In the genomic region with DNA sequence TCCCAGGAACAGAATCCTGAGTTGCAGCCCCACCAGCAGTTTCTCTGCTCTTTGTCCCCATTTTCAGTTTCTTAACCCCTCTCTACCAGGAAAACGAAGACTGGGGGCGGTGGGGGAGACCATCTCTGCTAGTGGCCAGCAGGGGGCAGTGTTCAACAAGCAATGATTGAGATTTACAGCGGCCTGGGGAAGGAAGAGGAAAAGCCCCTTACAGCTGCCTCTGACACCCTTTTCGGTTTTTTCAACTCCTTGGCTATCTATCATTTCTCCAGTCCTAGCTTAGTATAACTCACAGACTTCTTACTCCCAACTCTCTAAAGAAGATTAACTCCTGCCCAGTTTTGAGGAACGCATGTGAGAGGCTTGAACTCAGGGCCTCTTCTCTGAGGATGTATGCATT, we compare ENCODE assay signal across 9 mouse cellular contexts. TPM values are rescaled to one million over a fixed set of nuclear protein-coding genes. Genes with fewer than 3 reads are reported as not detected.
DNase-seq lines count a peak whose midpoint lies in the region; ATAC-seq and TF ChIP-seq lines count a peak whose summit lies in the region.
"Had no signal": no experiment of that assay in that cellular context is flagged by ENCODE, and none has a peak within 500 bp of the region (broad histone marks: within the 10 kb centered on the region; RNA-seq: fewer than 3 reads in every experiment).

No protein-coding gene starts in this region.

- no peak overlapping the region for H3K4me2 ChIP-seq in hindbrain, postnatal 0 days (ENCODE audit: low read depth, low read length)
- no peak overlapping the region for H3K4me2 ChIP-seq in limb, embryonic 11.5 days (ENCODE audit: low read depth, severe bottlenecking)
- peak overlapping the region; percentile 36 for H3K4me2 ChIP-seq in myocyte (ENCODE audit: low read depth)
- no peak overlapping the region for H3K4me2 ChIP-seq in stomach, postnatal 0 days (replicated peaks; ENCODE audit: low read depth)

- TF ChIP-seq CTCF in hindbrain, postnatal 0 days (IDR thresholded peaks at IDR 0.05; ENCODE audit: low read depth) = peak; percentile 88
- TF ChIP-seq CTCF in stomach, postnatal 0 days (IDR thresholded peaks at IDR 0.05; ENCODE audit: low read depth) = peak; percentile 89

- no peaks in the 10 kb centered on the region for H3K79me2 ChIP-seq in myocyte (ENCODE audit: control insufficient read depth, insufficient read depth)

- H3K36me3 ChIP-seq in hindbrain, postnatal 0 days (ENCODE audit: insufficient read depth, low read length) = no peaks in the 10 kb centered on the region
- H3K36me3 ChIP-seq in limb, embryonic 11.5 days (ENCODE audit: control insufficient read depth, insufficient read depth, low read length) = no peaks in the 10 kb centered on the region
- H3K36me3 ChIP-seq in myocyte (ENCODE audit: control insufficient read depth, insufficient read depth) = no peaks in the 10 kb centered on the region
- no peaks in the 10 kb centered on the region for H3K36me3 ChIP-seq in stomach, postnatal 0 days (ENCODE audit: control insufficient read depth, insufficient read depth, low read length)

- ATAC-seq in frontal cortex, adult (ENCODE audit: low TSS enrichment) = peak; percentile 66
- ATAC-seq in hindbrain, postnatal 0 days = peak; percentile 52; the same call in 1 of the 2 replicates
- ATAC-seq in limb, embryonic 11.5 days (ENCODE audit: insufficient number of reproducible peaks, low FRiP score, low TSS enrichment, low read depth) = peak; percentile 58; the same call in 1 of the 2 replicates
- ATAC-seq in stomach, postnatal 0 days (ENCODE audit: low FRiP score, low TSS enrichment) = peak; percentile 52; the same call in 1 of the 2 replicates

- H3K27ac ChIP-seq in hindbrain, postnatal 0 days = no peak overlapping the region
- no peak overlapping the region for H3K27ac ChIP-seq in limb, embryonic 11.5 days (replicated peaks; ENCODE audit: low read depth, low read length)
- no peak overlapping the region for H3K27ac ChIP-seq in stomach, postnatal 0 days (replicated peaks)

- peak; percentile 88 for DNase-seq in 3T3-L1 (ENCODE audit: low read depth, low spot score)
- DNase-seq in MEL-GATA-1-ER (ENCODE audit: extremely low read depth, low read depth) = peak; percentile 64
- DNase-seq in cerebellum, adult 9-10 months = peak; percentile 63
- peak; percentile 88 for DNase-seq in hindbrain, postnatal 0 days (ENCODE audit: low spot score)
- peak; percentile 88 for DNase-seq in limb, embryonic 11.5 days (ENCODE audit: low spot score)
- peak; percentile 72 for DNase-seq in stomach, postnatal 0 days (ENCODE audit: low spot score)

- no peaks in the 10 kb centered on the region for H3K27me3 ChIP-seq in hindbrain, postnatal 0 days (ENCODE audit: insufficient read depth, low read length)
- H3K27me3 ChIP-seq in limb, embryonic 11.5 days (ENCODE audit: control insufficient read depth, insufficient read depth, low read length) = no peaks in the 10 kb centered on the region
- peaks cover 4% of the 10 kb centered on the region for H3K27me3 ChIP-seq in myocyte (ENCODE audit: control insufficient read depth, insufficient read depth, insufficient read length)
- no peaks in the 10 kb centered on the region for H3K27me3 ChIP-seq in stomach, postnatal 0 days (ENCODE audit: control insufficient read depth, insufficient read depth, low read length)

- H3K4me3 ChIP-seq in hindbrain, postnatal 0 days (ENCODE audit: low read length) = no peak overlapping the region
- no peak overlapping the region for H3K4me3 ChIP-seq in limb, embryonic 11.5 days (ENCODE audit: low read depth, low read length)
- no peak overlapping the region for H3K4me3 ChIP-seq in myocyte
- no peak overlapping the region for H3K4me3 ChIP-seq in stomach, postnatal 0 days (ENCODE audit: low read depth, low read length)

- WGBS in hindbrain, postnatal 0 days = 11% methylated on average over 5 of the region's 5 CpGs
- WGBS in limb, embryonic 11.5 days = 11% methylated on average over 5 of the region's 5 CpGs
- WGBS in stomach, postnatal 0 days = 11% methylated on average over 5 of the region's 5 CpGs

- no peaks in the 10 kb centered on the region for H3K9me3 ChIP-seq in hindbrain, postnatal 0 days (ENCODE audit: low read length)
- no peaks in the 10 kb centered on the region for H3K9me3 ChIP-seq in limb, embryonic 11.5 days (ENCODE audit: control insufficient read depth, low read length)
- no peaks in the 10 kb centered on the region for H3K9me3 ChIP-seq in stomach, postnatal 0 days (ENCODE audit: control insufficient read depth, low read length)

- H3K4me1 ChIP-seq in hindbrain, postnatal 0 days (ENCODE audit: insufficient read depth, low read length) = peaks cover 8% of the 10 kb centered on the region; the same call in 1 of the 2 replicates
- H3K4me1 ChIP-seq in limb, embryonic 11.5 days (ENCODE audit: control insufficient read depth, insufficient read depth, low read length) = no peaks in the 10 kb centered on the region
- H3K4me1 ChIP-seq in stomach, postnatal 0 days (replicated peaks; ENCODE audit: control insufficient read depth, insufficient read depth) = no peaks in the 10 kb centered on the region

- H3ac ChIP-seq in myocyte (ENCODE audit: control insufficient read depth, insufficient read length) = no peak overlapping the region

- no peak for TF ChIP-seq EP300 in stomach, postnatal 0 days (optimal IDR thresholded peaks at IDR 0.05)

- no peak for TF ChIP-seq POLR2A in myocyte (IDR thresholded peaks at IDR 0.05; ENCODE audit: insufficient read length, low read depth)

- no peak overlapping the region for H3K9ac ChIP-seq in hindbrain, postnatal 0 days (replicated peaks; ENCODE audit: low read length)
- no peak overlapping the region for H3K9ac ChIP-seq in limb, embryonic 11.5 days (ENCODE audit: low read length)
- no peak overlapping the region for H3K9ac ChIP-seq in stomach, postnatal 0 days (ENCODE audit: low read length)

TF ChIP-seq in myocyte, 11 proteins besides CTCF, POLR2A, EP300 and RAD21:
- no peak for TF ChIP-seq REST (IDR thresholded peaks at IDR 0.05; ENCODE audit: insufficient read depth, insufficient read length)
- no peak for TF ChIP-seq MYOD1 (IDR thresholded peaks at IDR 0.05; ENCODE audit: control insufficient read depth in 1 of 3, insufficient read length in 2 of 3, low read depth in 2 of 3)
- no peak for TF ChIP-seq TCF12 (IDR thresholded peaks at IDR 0.05; ENCODE audit: insufficient read depth, poor library complexity, severe bottlenecking)

RNA-seq across cellular contexts. Expression of a gene that starts 10.4 kb away (rescaled TPM):
- total RNA-seq in hindbrain, postnatal 0 days (2014; rRNA removed) = 13.3 and 17.3 TPM in 2 replicates
- polyA plus RNA-seq in hindbrain, postnatal 0 days (2015; fragmentation: Nextera tagmentation; extraction: Ambion mirVana) = 2.3 and 2.4 TPM in 2 replicates
- polyA plus RNA-seq in limb, embryonic 11.5 days (2014; fragmentation: Nextera tagmentation; extraction: Ambion mirVana) = not detected in 2 replicates
- polyA plus RNA-seq in myocyte (2012; fragmentation: generic; extraction: Trizol) = 0.02 TPM
- not detected in 2 replicates for polyA plus RNA-seq in stomach, postnatal 0 days (2015; fragmentation: Nextera tagmentation; extraction: Ambion mirVana)
- total RNA-seq: gastrocnemius, adult 8-10 months had no signal

RNA-seq across cellular contexts. Expression of a gene that starts 18.7 kb away (rescaled TPM):
- 86.6 and 117 TPM in 2 replicates for total RNA-seq in hindbrain, postnatal 0 days (2014; rRNA removed)
- 33.0 and 36.5 TPM in 2 replicates for polyA plus RNA-seq in hindbrain, postnatal 0 days (2015; fragmentation: Nextera tagmentation; extraction: Ambion mirVana)
- 23.3 and 26.3 TPM in 2 replicates for polyA plus RNA-seq in limb, embryonic 11.5 days (2014; fragmentation: Nextera tagmentation; extraction: Ambion mirVana)
- 6.9 TPM for polyA plus RNA-seq in myocyte (2012; fragmentation: generic; extraction: Trizol)
- 5.2 and 5.4 TPM in 2 replicates for polyA plus RNA-seq in stomach, postnatal 0 days (2015; fragmentation: Nextera tagmentation; extraction: Ambion mirVana)

RNA-seq across cellular contexts. Expression of a gene that starts 35.4 kb away (rescaled TPM):
- 189 and 191 TPM in 2 replicates for total RNA-seq in hindbrain, postnatal 0 days (2014; rRNA removed)
- polyA plus RNA-seq in hindbrain, postnatal 0 days (2015; fragmentation: Nextera tagmentation; extraction: Ambion mirVana) = 136 and 142 TPM in 2 replicates
- polyA plus RNA-seq in limb, embryonic 11.5 days (2014; fragmentation: Nextera tagmentation; extraction: Ambion mirVana) = 173 and 197 TPM in 2 replicates
- polyA plus RNA-seq in myocyte (2012; fragmentation: generic; extraction: Trizol) = 144 TPM
- 89.6 and 90.8 TPM in 2 replicates for polyA plus RNA-seq in stomach, postnatal 0 days (2015; fragmentation: Nextera tagmentation; extraction: Ambion mirVana)

RNA-seq across cellular contexts. Expression of a gene that starts 35.7 kb away (rescaled TPM):
- 77.5 and 86.9 TPM in 2 replicates for total RNA-seq in hindbrain, postnatal 0 days (2014; rRNA removed)
- polyA plus RNA-seq in hindbrain, postnatal 0 days (2015; fragmentation: Nextera tagmentation; extraction: Ambion mirVana) = 95.0 and 101 TPM in 2 replicates
- 86.8 and 89.2 TPM in 2 replicates for polyA plus RNA-seq in limb, embryonic 11.5 days (2014; fragmentation: Nextera tagmentation; extraction: Ambion mirVana)
- 49.7 TPM for polyA plus RNA-seq in myocyte (2012; fragmentation: generic; extraction: Trizol)
- 79.3 and 84.2 TPM in 2 replicates for polyA plus RNA-seq in stomach, postnatal 0 days (2015; fragmentation: Nextera tagmentation; extraction: Ambion mirVana)
